Mouse (Mus musculus): ENCODE measurements around the gene E2f3.

DNA sequence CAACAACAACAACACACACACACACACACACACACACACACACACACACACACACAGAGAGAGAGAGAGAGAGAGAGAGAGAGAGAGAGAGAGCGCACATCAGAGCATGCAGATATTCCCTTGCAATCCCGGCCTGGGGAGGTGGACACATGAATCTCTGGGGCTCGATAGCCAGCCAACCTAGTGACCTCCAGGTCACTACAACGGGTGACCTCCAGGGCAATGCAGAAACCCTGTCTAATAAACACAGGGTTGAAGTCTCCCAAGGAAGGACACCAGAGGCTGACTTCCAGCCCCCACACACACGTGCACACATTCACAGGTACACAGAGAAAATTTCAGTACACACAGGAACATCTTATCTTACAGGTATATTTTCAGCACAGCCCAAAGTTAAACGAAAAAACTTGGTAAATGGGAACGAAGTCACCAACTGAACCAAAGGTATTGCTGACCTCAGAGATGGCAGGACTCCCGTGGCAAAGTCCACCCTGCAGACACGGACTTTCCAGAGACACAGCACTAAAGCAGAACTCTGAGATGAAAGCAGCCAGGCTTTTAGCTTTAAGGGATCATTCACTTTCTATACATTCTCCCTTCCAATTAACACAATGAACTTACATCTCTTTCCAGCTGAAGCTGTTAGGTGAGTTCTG is 40.8 kb downstream of the E2f3 start:
- no peak for TF ChIP-seq CTCF (conservative IDR thresholded peaks at IDR 0.05; ENCODE audit: low read length)
- TF ChIP-seq NANOG (IDR thresholded peaks at IDR 0.05; ENCODE audit: borderline replicate concordance, low read length), result no peak
- TF ChIP-seq POU5F1 (IDR thresholded peaks at IDR 0.05; ENCODE audit: borderline replicate concordance, low read length), result no peak
